Mouse (Mus musculus) common myeloid progenitor, adult 5-6 weeks (primary cell): ENCODE data around the gene Zfp423. TPM values are rescaled to one million over a fixed set of nuclear protein-coding genes. Genes with fewer than 3 reads are reported as not detected.

Experiments
- ATAC-seq: replicated peaks from 2 replicates; pipeline ENCODE4 v1.8.0; 2016; ENCODE audit warnings: low read depth, mild to moderate bottlenecking, moderate TSS enrichment, inconsistent platforms; ENCODE audit not compliant: poor library complexity, severe bottlenecking
- total RNA-seq: library from RNA; stranded (forward); fragments of 200-1000, 187-1606 nt; gene quantifications from 2 replicates; pipeline ENCODE4 v1.2.3, GENCODE M21; 2017

Zfp423 gene
- total RNA-seq, 1 experiment from 2014 or later: not detected

GRCm38 (mm10) chr8:87767882-87768281, 191.5 kb downstream of the Zfp423 start:
- ATAC-seq: no peak

- ATAC-seq: no peak
These were observed 194.1 kb downstream of the Zfp423 start for GRCm38 (mm10) chr8:87765276-87765675.

DNA sequence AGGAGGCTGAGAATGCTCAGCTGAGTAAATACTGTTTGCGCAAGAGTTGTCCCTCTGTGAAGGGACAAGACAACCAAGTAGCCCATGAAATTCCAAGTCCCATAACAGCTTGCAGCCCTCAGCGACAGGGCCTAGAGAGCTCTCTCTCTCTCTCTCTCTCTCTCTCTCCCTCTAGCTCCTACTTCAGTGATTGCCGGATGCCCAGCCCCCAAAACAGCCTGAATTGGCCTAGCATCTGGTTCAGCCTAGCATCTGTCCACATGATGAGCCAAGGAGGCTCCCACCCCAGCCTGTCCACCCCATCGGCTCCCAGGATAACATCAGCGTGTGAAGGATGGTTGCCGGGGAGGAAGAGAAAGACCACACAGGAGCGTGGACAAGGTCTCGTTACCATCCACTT, 200.6 kb downstream of the Zfp423 start:
- no peak for ATAC-seq

DNA sequence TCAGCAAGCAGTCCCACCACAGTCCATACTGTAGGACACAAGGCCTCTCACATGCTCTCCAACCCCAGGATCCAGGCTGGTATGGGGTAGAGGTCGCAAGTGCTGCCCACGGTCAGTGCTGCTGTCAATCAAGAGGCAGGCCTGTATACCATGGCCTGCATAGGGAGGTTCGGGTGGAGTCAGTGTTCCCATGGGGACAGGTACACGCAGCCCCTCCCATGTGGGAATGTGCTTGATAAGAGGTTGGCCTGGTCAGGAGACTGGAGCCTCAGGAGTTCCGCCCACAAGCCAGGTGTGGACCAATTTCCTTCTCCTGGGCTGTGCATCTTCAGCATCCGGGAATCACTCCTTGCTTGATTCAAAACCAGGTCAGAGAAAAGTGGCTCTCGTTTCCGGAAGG, 204.5 kb downstream of the Zfp423 start:
- ATAC-seq: no peak

DNA sequence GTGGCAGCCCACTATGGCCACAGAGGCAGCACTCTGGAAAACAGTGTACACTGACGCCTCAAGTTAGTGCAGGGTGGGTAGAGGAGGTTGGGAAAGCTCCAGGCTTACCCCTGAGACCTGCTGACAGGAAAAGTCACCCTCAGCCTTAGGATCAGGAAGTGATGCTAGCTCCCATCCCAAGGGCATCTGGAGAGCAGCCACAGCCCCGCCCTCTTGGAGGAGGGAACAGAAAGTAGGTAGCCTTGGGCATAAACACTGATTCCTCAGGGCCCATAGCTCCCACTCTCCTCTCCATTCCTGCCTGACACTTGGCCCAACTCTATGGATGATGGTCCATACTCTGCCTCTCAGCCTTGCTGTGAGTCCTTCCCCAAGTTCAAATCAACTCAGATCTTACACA, 205.8 kb downstream of the Zfp423 start:
- ATAC-seq: no peak

- no peak for ATAC-seq
These were observed 206.2 kb downstream of the Zfp423 start for GRCm38 (mm10) chr8:87753148-87753547.

DNA sequence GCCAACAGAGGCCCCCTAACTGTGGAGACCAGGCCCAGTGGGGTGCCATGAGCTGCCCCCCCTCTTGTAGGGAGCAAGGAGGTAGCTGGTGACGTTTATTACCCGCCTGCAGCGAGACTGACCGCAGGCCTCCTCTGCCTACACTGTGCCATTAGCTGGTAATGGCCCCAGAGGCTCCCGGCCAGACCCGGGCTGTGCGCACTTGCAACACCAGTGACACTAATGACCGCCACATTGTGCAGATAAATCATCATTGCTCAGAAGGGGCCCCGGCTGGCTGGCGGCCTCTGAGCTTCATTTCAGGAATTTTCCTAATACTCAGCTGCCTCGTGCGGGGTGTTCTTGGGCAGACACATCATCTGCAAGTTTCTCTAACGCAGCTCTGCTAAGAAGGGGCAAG, 206.7 kb downstream of the Zfp423 start:
- no peak for ATAC-seq

GRCm38 (mm10) chr8:87747582-87747981, 211.8 kb downstream of the Zfp423 start:
- ATAC-seq: no peak

DNA sequence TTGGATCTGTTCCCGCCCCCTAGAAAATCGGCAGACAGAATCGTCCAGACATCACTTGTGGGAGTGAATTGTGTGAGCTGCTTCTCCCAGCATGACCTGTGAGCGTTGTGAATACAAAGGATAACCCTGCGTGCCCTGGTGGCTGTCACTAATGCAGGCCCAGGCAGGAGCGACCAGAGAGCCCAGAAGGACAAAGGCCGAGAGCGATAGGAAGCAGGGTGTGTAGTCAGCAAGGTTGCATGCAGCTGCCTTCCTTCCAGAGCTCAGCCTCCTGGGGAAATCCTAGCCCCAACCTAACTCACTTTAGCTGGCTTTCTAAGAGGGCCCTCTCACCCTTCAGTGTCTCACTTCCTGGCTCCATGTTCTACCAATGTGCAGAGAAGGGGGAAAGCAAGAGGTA, 212.3 kb downstream of the Zfp423 start:
- no peak for ATAC-seq

DNA sequence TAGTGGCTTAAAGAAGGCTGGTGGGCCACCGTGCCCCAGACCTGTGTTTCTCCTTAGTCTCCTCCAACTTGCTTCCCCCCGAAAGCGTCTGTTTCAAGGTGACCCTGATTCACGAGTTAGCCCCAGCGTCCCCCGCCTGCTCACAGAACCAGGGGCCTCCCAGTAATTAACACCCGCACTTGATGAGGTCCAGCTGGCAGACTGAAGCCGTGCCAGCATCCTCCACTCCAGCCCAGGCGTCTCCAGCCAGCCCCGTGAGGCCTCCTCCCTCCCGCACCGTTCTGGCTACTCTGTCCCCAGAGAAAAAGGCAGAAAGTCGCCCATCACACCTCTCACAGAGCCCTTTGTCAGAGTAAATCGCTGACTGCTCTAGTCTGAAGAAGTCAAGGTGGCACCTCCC, 213.3 kb downstream of the Zfp423 start:
- ATAC-seq: no peak

GRCm38 (mm10) chr8:87745125-87745698, 214.2 kb downstream of the Zfp423 start:
- ATAC-seq: no peak

DNA sequence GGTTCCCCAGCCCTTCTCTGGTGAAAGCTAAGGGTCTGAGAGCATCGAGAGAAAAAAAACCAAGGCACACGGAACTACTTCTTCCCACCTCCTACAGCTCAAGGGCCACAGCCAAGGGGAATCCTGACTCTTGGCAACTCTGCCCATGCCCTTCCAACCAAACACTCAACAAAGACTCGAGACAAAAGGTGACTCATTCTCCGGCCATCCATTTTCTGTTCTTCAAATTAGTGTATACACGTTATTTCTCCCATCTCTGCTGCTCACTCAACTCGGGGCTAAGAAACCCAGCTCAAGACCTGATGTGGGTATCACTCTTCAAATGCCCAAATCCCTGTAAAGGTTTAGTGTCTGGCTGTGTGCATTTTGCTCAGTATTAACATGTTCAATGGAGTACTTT, 214.8 kb downstream of the Zfp423 start:
- ATAC-seq: no peak

DNA sequence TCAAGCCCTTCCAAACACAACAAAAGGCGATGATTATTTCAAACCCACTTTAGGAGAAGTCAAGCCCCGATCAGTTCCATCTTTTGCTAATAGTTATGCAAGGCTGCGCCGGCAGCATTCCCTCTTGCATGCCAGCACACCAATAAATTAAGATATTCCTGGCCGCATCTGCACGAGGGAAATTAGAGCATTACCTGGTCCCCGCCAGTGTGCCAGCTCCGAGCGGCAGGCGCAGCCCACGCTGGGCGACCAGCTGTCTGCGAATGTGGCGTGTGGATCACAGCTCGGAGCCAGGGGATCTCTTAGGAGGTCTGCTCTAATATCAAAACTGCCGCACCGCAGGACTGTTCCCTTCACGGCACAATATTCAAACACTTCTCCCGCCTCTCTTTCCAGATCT, 217.4 kb downstream of the Zfp423 start:
- no peak for ATAC-seq

GRCm38 (mm10) chr8:87740946-87741530, 218.4 kb downstream of the Zfp423 start:
- ATAC-seq: no peak

- ATAC-seq: no peak
These were observed 221.5 kb downstream of the Zfp423 start for GRCm38 (mm10) chr8:87737900-87738299.

- no peak for ATAC-seq
These were observed 224.5 kb downstream of the Zfp423 start for GRCm38 (mm10) chr8:87734902-87735301.

DNA sequence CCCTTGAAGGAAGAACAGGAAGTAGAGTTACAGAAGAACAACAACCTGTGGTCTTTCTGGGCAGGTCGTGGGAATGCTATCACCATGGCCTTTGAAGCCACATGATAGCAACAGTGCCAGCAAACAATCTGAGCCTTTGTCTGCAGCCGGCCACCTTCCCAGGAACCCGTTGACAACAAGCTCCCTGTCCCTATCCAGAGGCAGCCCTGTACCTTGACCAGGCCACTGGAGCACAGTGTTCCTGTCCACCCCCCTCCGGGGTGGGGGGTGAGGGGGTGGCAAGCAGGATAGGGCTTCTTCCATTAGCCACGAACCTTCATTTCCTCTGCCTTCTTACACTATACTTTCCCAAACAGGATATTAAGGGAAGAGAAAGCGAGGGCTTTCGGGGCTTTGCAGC, 224.9 kb downstream of the Zfp423 start:
- ATAC-seq: no peak

- no peak for ATAC-seq
These were observed 228.3 kb downstream of the Zfp423 start for GRCm38 (mm10) chr8:87731062-87731461.

- ATAC-seq: no peak
These were observed 236.4 kb downstream of the Zfp423 start for GRCm38 (mm10) chr8:87723015-87723414.

- ATAC-seq: no peak
These were observed 240.1 kb downstream of the Zfp423 start for GRCm38 (mm10) chr8:87719137-87719815.

- ATAC-seq: no peak
These were observed 241.9 kb downstream of the Zfp423 start for GRCm38 (mm10) chr8:87717445-87717844.
